Mouse (Mus musculus) midbrain, embryonic 12.5 days (tissue): Measurements from ENCODE around the gene Il12a. TPM values are rescaled to one million over a fixed set of nuclear protein-coding genes. Genes with fewer than 3 reads are reported as not detected.
A peak's percentile ranks its signal among the peaks of the same experiment; 100 is the strongest.

Experiments
- ATAC-seq: fragments of 200-750 bp; cut with Nextera tagmentation; 2 replicates; pipeline ENCODE4 v1.8.0; 2017; ENCODE audit warnings: low read depth, moderate TSS enrichment, moderate library complexity; ENCODE audit not compliant: low FRiP score
- H3K27ac ChIP-seq: fragments of 300-500 bp; sonication (generic); replicated peaks from 2 replicates; pipeline ENCODE4 v1.5.1; 2016; ENCODE audit warnings: mild to moderate bottlenecking
- H3K27me3 ChIP-seq: fragments of 300-500 bp; sonication (generic); 2 replicates; pipeline ENCODE4 v1.6.1; 2016; ENCODE audit warnings: mild to moderate bottlenecking
- H3K36me3 ChIP-seq: fragments of 300-500 bp; sonication (generic); 2 replicates; pipeline ENCODE4 v1.6.1; 2016
- H3K4me1 ChIP-seq: fragments of 300-500 bp; sonication (generic); 2 replicates; pipeline ENCODE4 v1.6.1; 2016
- H3K4me2 ChIP-seq: fragments of 300-500 bp; sonication (generic); replicated peaks from 2 replicates; pipeline ENCODE4 v1.6.1; 2016; ENCODE audit warnings: mild to moderate bottlenecking, moderate library complexity
- H3K4me3 ChIP-seq: fragments of 300-500 bp; sonication (generic); 2 replicates; pipeline ENCODE4 v1.5.1; 2016; ENCODE audit warnings: mild to moderate bottlenecking
- H3K9ac ChIP-seq: fragments of 300-500 bp; sonication (generic); replicated peaks from 2 replicates; pipeline ENCODE4 v1.6.1; 2016; ENCODE audit warnings: mild to moderate bottlenecking, moderate library complexity
- H3K9me3 ChIP-seq: fragments of 300-500 bp; sonication (generic); 2 replicates; pipeline ENCODE4 v1.6.1; 2016; ENCODE audit warnings: mild to moderate bottlenecking
- WGBS: fragments of 180-500 bp; shearing (Covaris S2); methylation state at CpG from one replicate; pipeline ENCODE4 v1.1.7; 2016; 5-methylcytosine and 5-hydroxymethylcytosine counted together
- polyA plus RNA-seq: library from polyadenylated mRNA; unstranded; fragments of >200 nt; fragmentation: Nextera tagmentation; extraction: Ambion mirVana; gene quantifications from 2 replicates; pipeline ENCODE4 v1.2.1, GENCODE M21; 2016

Gene Il12a
- not detected in 2 replicates for polyA plus RNA-seq

GRCm38 (mm10) chr3:68690344-68690743, at the start of gene Il12a:
TSS of gene Il12a (plus strand) at chr3:68690644.
- Histone ChIP-seq H3K9me3 (no peaks in the 10 kb centered on the region), H3K4me3 (no peak within 1 kb of the TSS), H3K9ac (no peak within 1 kb of the TSS), H3K36me3 (no peaks in the 10 kb centered on the region), H3K27ac (no peak within 1 kb of the TSS), H3K27me3 (no peaks in the 10 kb centered on the region), H3K4me1 (no peaks in the 10 kb centered on the region; the same call in 1 of the 2 replicates), H3K4me2 (no peak within 1 kb of the TSS)
- 91% methylated on average over 4 of the region's 4 CpGs for WGBS
- ATAC-seq, result no peak

GRCm38 (mm10) chr3:68642935-68643334, 47.5 kb upstream of the Il12a start:
- Histone ChIP-seq H3K4me2 (no peak overlapping the region), H3K9ac (no peak overlapping the region), H3K4me3 (no peak overlapping the region), H3K27ac (no peak overlapping the region), H3K27me3 (no peaks in the 10 kb centered on the region), H3K4me1 (peaks cover 3% of the 10 kb centered on the region; the same call in 1 of the 2 replicates), H3K9me3 (no peaks in the 10 kb centered on the region), H3K36me3 (no peaks in the 10 kb centered on the region)
- ATAC-seq, result no peak
- WGBS, result 85% methylated on average over 7 of the region's 7 CpGs

DNA sequence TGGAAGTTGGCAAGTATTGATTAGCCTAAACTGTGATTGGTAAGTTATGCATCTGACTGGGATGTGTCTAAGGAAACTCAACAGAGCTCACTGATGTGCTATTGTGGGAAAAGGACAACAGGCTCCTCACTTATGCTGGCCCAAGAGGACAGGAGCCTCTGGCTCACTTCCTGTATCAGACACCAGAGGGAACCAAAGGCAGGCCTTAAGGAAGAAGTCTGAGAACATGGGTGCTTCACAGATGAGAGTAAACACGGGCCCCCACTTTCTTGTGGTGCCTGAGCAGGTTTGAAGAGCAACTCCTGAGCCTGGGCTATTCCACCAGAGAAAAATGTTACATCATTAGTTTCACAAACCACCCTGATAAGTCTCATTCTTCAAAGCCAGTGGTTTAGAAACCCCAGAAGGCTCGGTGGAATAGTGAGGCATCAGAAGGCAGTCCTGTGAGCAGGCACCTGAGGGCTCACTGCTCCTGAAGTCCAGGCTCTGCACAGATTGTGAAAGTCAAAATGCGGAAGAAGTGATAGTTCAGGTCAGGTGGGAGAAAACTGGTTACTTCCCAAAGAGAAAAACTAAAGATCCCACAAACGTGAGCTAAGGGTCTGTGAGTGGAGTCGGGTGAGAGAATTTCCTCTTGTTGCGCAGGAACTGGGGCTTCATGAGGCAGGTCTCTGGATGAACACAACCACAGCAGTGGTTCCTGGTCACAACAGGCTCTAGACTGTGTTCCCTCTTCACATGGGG, 43.9 kb upstream of the Il12a start:
- ATAC-seq, result no peak
- Histone ChIP-seq H3K27ac (no peak overlapping the region), H3K4me3 (no peak overlapping the region), H3K4me1 (no peaks in the 10 kb centered on the region), H3K4me2 (no peak overlapping the region), H3K27me3 (no peaks in the 10 kb centered on the region), H3K36me3 (no peaks in the 10 kb centered on the region), H3K9ac (no peak overlapping the region), H3K9me3 (no peaks in the 10 kb centered on the region)
- WGBS, result 88% methylated on average over 6 of the region's 6 CpGs

DNA sequence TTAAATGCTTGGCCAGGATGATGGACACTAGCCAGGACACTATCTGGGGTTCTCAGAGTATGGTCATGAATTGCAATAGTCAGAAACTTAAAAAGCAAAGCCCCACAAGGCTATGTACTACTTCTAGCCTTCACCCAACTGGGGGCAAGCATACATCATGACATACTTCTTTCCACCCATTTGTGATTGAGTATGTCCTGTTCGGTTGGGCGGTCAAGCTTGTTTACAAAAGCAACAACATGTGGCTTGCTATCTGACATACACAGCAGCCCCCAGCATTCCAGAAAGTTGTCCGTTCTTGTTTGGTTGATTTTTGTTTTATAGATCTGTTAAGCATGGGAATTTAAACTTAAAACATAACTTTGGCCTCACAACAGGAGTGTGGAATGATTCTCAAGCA, 43.2 kb upstream of the Il12a start:
- no peak overlapping the region for H3K27ac ChIP-seq
- no peak overlapping the region for H3K4me2 ChIP-seq
- no peak overlapping the region for H3K4me3 ChIP-seq
- ATAC-seq, result no peak
- no peaks in the 10 kb centered on the region for H3K27me3 ChIP-seq
- H3K36me3 ChIP-seq, result no peaks in the 10 kb centered on the region
- no peak overlapping the region for H3K9ac ChIP-seq
- no peaks in the 10 kb centered on the region for H3K4me1 ChIP-seq
- no peaks in the 10 kb centered on the region for H3K9me3 ChIP-seq
- WGBS, result 91% methylated on average over 3 of the region's 3 CpGs

DNA sequence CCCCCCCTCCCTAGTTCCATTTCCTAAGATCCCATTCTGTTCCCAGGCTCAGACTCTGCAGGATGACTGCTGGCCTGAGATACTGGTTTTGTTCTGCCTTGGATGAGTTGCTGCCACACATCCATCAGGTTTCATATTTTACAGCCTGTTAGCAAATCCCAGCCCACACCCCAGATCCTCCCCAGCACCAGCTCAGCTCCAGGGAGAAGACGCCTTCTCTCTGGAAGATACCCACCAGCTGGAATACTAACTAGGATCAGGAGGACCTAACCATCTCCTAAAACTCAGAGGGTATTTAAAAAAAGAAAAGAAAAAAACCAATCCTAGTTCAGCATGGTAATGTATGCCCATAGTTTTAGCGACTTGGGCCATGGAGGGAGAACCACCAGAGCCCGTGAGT, 40.2 kb upstream of the Il12a start:
- Histone ChIP-seq H3K27ac (no peak overlapping the region), H3K9me3 (no peaks in the 10 kb centered on the region), H3K4me1 (no peaks in the 10 kb centered on the region), H3K36me3 (no peaks in the 10 kb centered on the region), H3K4me2 (no peak overlapping the region), H3K9ac (no peak overlapping the region), H3K27me3 (no peaks in the 10 kb centered on the region), H3K4me3 (no peak overlapping the region)
- no peak for ATAC-seq
- WGBS, result 93% methylated on average over 3 of the region's 3 CpGs

- H3K9me3 ChIP-seq, result no peaks in the 10 kb centered on the region
- no peaks in the 10 kb centered on the region; the same call in 1 of the 2 replicates for H3K4me1 ChIP-seq
- no peak overlapping the region for H3K27ac ChIP-seq
- H3K9ac ChIP-seq, result no peak overlapping the region
- no peaks in the 10 kb centered on the region for H3K36me3 ChIP-seq
- H3K4me2 ChIP-seq, result no peak overlapping the region
- no peaks in the 10 kb centered on the region for H3K27me3 ChIP-seq
- no peak for ATAC-seq
- 86% methylated on average over 4 of the region's 4 CpGs for WGBS
- no peak overlapping the region for H3K4me3 ChIP-seq
Measured at GRCm38 (mm10) chr3:68656607-68657352, 33.7 kb upstream of the Il12a start.

- no peaks in the 10 kb centered on the region for H3K9me3 ChIP-seq
- no peaks in the 10 kb centered on the region for H3K27me3 ChIP-seq
- H3K36me3 ChIP-seq, result no peaks in the 10 kb centered on the region
- no peaks in the 10 kb centered on the region; the same call in 1 of the 2 replicates for H3K4me1 ChIP-seq
- no peak overlapping the region for H3K9ac ChIP-seq
- ATAC-seq, result no peak
- 49% methylated on average over 9 of the region's 9 CpGs for WGBS
- H3K27ac ChIP-seq, result no peak overlapping the region
- H3K4me2 ChIP-seq, result no peak overlapping the region
- H3K4me3 ChIP-seq, result no peak overlapping the region
Measured at GRCm38 (mm10) chr3:68657589-68658245, 32.7 kb upstream of the Il12a start.

GRCm38 (mm10) chr3:68659996-68660395, 30.4 kb upstream of the Il12a start:
- Histone ChIP-seq H3K27me3 (no peaks in the 10 kb centered on the region), H3K27ac (no peak overlapping the region), H3K4me2 (no peak overlapping the region), H3K36me3 (no peaks in the 10 kb centered on the region), H3K4me3 (no peak overlapping the region), H3K4me1 (no peaks in the 10 kb centered on the region; the same call in none of the 2 replicates), H3K9me3 (no peaks in the 10 kb centered on the region), H3K9ac (no peak overlapping the region)
- ATAC-seq, result no peak
- WGBS, result 96% methylated on average over 6 of the region's 6 CpGs

DNA sequence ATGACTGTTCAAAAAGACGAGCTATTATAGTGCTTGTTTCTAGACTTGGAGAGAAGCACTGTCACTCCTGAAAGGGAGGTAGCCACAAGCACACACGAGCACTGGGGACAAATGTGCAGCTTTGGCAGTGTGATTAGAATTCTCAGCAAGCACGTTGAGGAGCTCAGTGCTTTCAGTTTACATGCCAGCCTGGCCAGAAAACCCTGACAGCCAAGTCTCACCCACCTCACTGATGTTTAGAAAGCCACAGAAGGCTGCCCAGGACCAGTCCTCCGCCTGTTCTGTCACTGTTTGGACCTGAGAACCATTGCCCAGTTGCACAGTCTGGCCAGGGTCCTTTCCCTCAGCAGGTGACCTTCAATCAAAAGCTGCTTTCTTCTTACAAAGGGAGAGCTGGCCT, 29.9 kb upstream of the Il12a start:
- Histone ChIP-seq H3K36me3 (no peaks in the 10 kb centered on the region), H3K9ac (no peak overlapping the region), H3K4me1 (no peaks in the 10 kb centered on the region; the same call in none of the 2 replicates), H3K4me2 (no peak overlapping the region), H3K27ac (no peak overlapping the region), H3K9me3 (no peaks in the 10 kb centered on the region), H3K4me3 (no peak overlapping the region), H3K27me3 (no peaks in the 10 kb centered on the region)
- no peak for ATAC-seq
- 83% methylated on average over 4 of the region's 4 CpGs for WGBS

GRCm38 (mm10) chr3:68662386-68662785, 28.1 kb upstream of the Il12a start:
- Histone ChIP-seq H3K27me3 (no peaks in the 10 kb centered on the region), H3K4me1 (no peaks in the 10 kb centered on the region; the same call in none of the 2 replicates), H3K9me3 (no peaks in the 10 kb centered on the region), H3K27ac (no peak overlapping the region), H3K36me3 (no peaks in the 10 kb centered on the region), H3K9ac (no peak overlapping the region), H3K4me3 (no peak overlapping the region), H3K4me2 (no peak overlapping the region)
- 83% methylated on average over 5 of the region's 5 CpGs for WGBS
- no peak for ATAC-seq

- 0 out of 2 replicates have a peak overlapping the region, but pooled peaks have one; percentile 35 for H3K27ac ChIP-seq
- no peak overlapping the region for H3K4me3 ChIP-seq
- H3K27me3 ChIP-seq, result no peaks in the 10 kb centered on the region
- H3K36me3 ChIP-seq, result no peaks in the 10 kb centered on the region
- 74% methylated on average over 6 of the region's 6 CpGs for WGBS
- H3K9me3 ChIP-seq, result no peaks in the 10 kb centered on the region
- no peak overlapping the region for H3K4me2 ChIP-seq
- H3K4me1 ChIP-seq, result no peaks in the 10 kb centered on the region; the same call in none of the 2 replicates
- no peak for ATAC-seq
- H3K9ac ChIP-seq, result no peak overlapping the region
Measured at GRCm38 (mm10) chr3:68664337-68664736, 26.1 kb upstream of the Il12a start.

DNA sequence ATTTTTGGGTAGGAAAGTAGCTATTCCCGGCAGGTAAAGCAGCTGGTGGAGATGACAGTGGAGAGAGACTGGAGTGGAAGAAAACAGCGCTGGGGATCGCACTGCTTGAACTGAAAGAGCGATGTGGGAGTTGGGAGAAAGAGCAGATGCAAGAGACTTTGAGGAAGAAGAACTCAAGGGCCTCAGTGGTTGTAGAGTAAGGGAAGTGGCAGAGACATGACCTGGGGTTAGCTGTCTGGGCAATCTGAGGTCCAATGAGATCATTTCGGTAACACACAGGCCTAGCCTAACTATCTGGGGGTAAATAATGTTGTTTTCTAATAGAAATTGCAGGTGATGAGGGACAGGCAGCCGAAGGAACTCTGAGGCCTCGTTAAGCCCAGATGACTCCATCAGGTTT, 24.1 kb upstream of the Il12a start:
- Histone ChIP-seq H3K36me3 (no peaks in the 10 kb centered on the region), H3K4me1 (no peaks in the 10 kb centered on the region; the same call in 1 of the 2 replicates), H3K27ac (no peak overlapping the region), H3K27me3 (no peaks in the 10 kb centered on the region), H3K4me2 (no peak overlapping the region), H3K9ac (no peak overlapping the region), H3K9me3 (no peaks in the 10 kb centered on the region), H3K4me3 (no peak overlapping the region)
- WGBS, result 93% methylated on average over 7 of the region's 7 CpGs
- ATAC-seq, result no peak
